Mouse (Mus musculus) MEL (cell line): ENCODE results near the gene Mrgprg. TPM values are rescaled to one million over a fixed set of nuclear protein-coding genes. Genes with fewer than 3 reads are reported as not detected.

Experiments used
- DNase-seq: peaks from one replicate; pipeline ENCODE4 v3.0.0; 2011; ENCODE audit warnings: low read depth, low spot score
- H3K27ac ChIP-seq: 2 replicates; pipeline ENCODE4 v1.5.1; 2012; ENCODE audit warnings: low read depth, mild to moderate bottlenecking, control low read depth, low read length, moderate library complexity; ENCODE audit not compliant: control insufficient read depth
- H3K27me3 ChIP-seq, 2 experiments: fragments of 150-350 bp in 1 of 2; sonication (generic) in 1 of 2; 2 replicates each; pipeline ENCODE4 v1.6.1; 2012; ENCODE audit warnings: low read length in 2 of 2, mild to moderate bottlenecking in 2 of 2, improper control_type of control experiment in 1 of 2, moderate library complexity in 1 of 2; ENCODE audit not compliant: insufficient read depth in 2 of 2, control insufficient read depth in 1 of 2
- H3K36me3 ChIP-seq, 2 experiments: 2 replicates each; pipeline ENCODE4 v1.6.1; 2012 to 2014; ENCODE audit warnings: low read length in 2 of 2, improper control_type of control experiment in 1 of 2, inconsistent platforms in 1 of 2, mild to moderate bottlenecking in 1 of 2; ENCODE audit not compliant: insufficient read depth in 2 of 2, control insufficient read depth in 1 of 2
- H3K4me1 ChIP-seq, 2 experiments: fragments of 150-350 bp in 1 of 2; sonication (generic) in 1 of 2; 2 replicates each; pipeline ENCODE4 v1.6.1; 2012; ENCODE audit warnings: low read length in 2 of 2, improper control_type of control experiment in 1 of 2, mild to moderate bottlenecking in 1 of 2; ENCODE audit not compliant: insufficient read depth in 2 of 2, control insufficient read depth in 1 of 2
- H3K4me3 ChIP-seq, 2 experiments: fragments of 150-350 bp in 1 of 2; sonication (generic) in 1 of 2; 2 replicates each; pipeline ENCODE4 v1.5.1; 2012; ENCODE audit warnings: low read depth in 2 of 2, low read length in 2 of 2, mild to moderate bottlenecking in 2 of 2, moderate library complexity in 2 of 2, control low read depth in 1 of 2, improper control_type of control experiment in 1 of 2; ENCODE audit not compliant: control insufficient read depth in 1 of 2, insufficient read depth in 1 of 2
- H3K79me2 ChIP-seq: 2 replicates; pipeline ENCODE4 v1.6.1; 2012; ENCODE audit warnings: mild to moderate bottlenecking, low read length, moderate library complexity; ENCODE audit not compliant: control insufficient read depth, poor library complexity, insufficient read depth
- H3K9ac ChIP-seq: 2 replicates; pipeline ENCODE4 v1.6.1; 2012; ENCODE audit warnings: low read depth, mild to moderate bottlenecking, control low read depth, low read length, moderate library complexity; ENCODE audit not compliant: control insufficient read depth, poor library complexity, severe bottlenecking
- H3K9me3 ChIP-seq: fragments of 150-350 bp; sonication (generic); replicated peaks from 2 replicates; pipeline ENCODE4 v1.6.1; 2012; ENCODE audit warnings: mild to moderate bottlenecking, low read length, improper control_type of control experiment, moderate library complexity; ENCODE audit not compliant: insufficient read depth
- ETS1 ChIP-seq: IDR thresholded peaks from 2 replicates; pipeline ENCODE4 v1.6.1; 2012; ENCODE audit warnings: low read depth, mild to moderate bottlenecking, inconsistent platforms, low read length, improper control_type of control experiment, moderate library complexity
- HCFC1 ChIP-seq: IDR thresholded peaks from 2 replicates; pipeline ENCODE4 v1.6.1; 2012; ENCODE audit warnings: low read depth, mild to moderate bottlenecking, inconsistent platforms, low read length, improper control_type of control experiment, moderate library complexity
- KAT2A ChIP-seq: conservative IDR thresholded peaks from 2 replicates; pipeline ENCODE4 v1.6.1; 2012; ENCODE audit warnings: low read depth, low read length, improper control_type of control experiment, inconsistent platforms
- MAFK ChIP-seq: IDR thresholded peaks from 2 replicates; pipeline ENCODE4 v1.6.1; 2011; ENCODE audit warnings: low read depth, mild to moderate bottlenecking, low read length, improper control_type of control experiment, borderline replicate concordance
- MAZ ChIP-seq: IDR thresholded peaks from 2 replicates; pipeline ENCODE4 v1.6.1; 2012; ENCODE audit warnings: low read depth, mild to moderate bottlenecking, inconsistent platforms, low read length, improper control_type of control experiment
- MEF2A ChIP-seq: IDR thresholded peaks from 2 replicates; pipeline ENCODE4 v1.6.1; 2014; ENCODE audit warnings: low read depth, mild to moderate bottlenecking, inconsistent platforms, low read length, improper control_type of control experiment; ENCODE audit not compliant: poor library complexity, insufficient replicate concordance, severe bottlenecking; ENCODE audit errors: extremely low read depth
- MXI1 ChIP-seq: IDR thresholded peaks from 2 replicates; pipeline ENCODE4 v1.6.1; 2011; ENCODE audit warnings: mild to moderate bottlenecking, low read depth, low read length, improper control_type of control experiment
- POLR2AphosphoS5 ChIP-seq: IDR thresholded peaks from 2 replicates; pipeline ENCODE4 v1.6.1; 2012; ENCODE audit warnings: low read depth, borderline replicate concordance, mild to moderate bottlenecking, inconsistent platforms, low read length, moderate library complexity, mixed read lengths
- SIN3A ChIP-seq: IDR thresholded peaks from 2 replicates; pipeline ENCODE4 v1.6.1; 2012; ENCODE audit warnings: low read length, improper control_type of control experiment, inconsistent platforms
- TCF12 ChIP-seq: IDR thresholded peaks from 2 replicates; pipeline ENCODE4 v1.6.1; 2014; ENCODE audit warnings: low read depth, mild to moderate bottlenecking, inconsistent platforms, low read length, improper control_type of control experiment, moderate library complexity
- UBTF ChIP-seq: IDR thresholded peaks from 2 replicates; pipeline ENCODE4 v1.6.1; 2012; ENCODE audit warnings: low read depth, mild to moderate bottlenecking, inconsistent platforms, low read length, improper control_type of control experiment, moderate library complexity, borderline replicate concordance; ENCODE audit not compliant: insufficient read depth
- USF1 ChIP-seq: IDR thresholded peaks from 2 replicates; pipeline ENCODE4 v1.6.1; 2014; ENCODE audit warnings: low read depth, mild to moderate bottlenecking, inconsistent platforms, low read length, improper control_type of control experiment, moderate library complexity
- USF2 ChIP-seq, 2 experiments: IDR thresholded peaks; 2 replicates each; pipeline ENCODE4 v1.6.1; 2011 to 2012; ENCODE audit warnings: improper control_type of control experiment in 2 of 2, low read length in 2 of 2, borderline replicate concordance in 1 of 2, inconsistent platforms in 1 of 2, low read depth in 1 of 2, mild to moderate bottlenecking in 1 of 2; ENCODE audit not compliant: insufficient read depth in 1 of 2
- ZC3H11A ChIP-seq: IDR thresholded peaks from 2 replicates; pipeline ENCODE4 v1.6.1; 2012; ENCODE audit warnings: low read depth, mild to moderate bottlenecking, inconsistent platforms, low read length, improper control_type of control experiment
- ZKSCAN1 ChIP-seq: IDR thresholded peaks from 2 replicates; pipeline ENCODE4 v1.6.1; 2012; ENCODE audit warnings: low read depth, mild to moderate bottlenecking, inconsistent platforms, low read length, improper control_type of control experiment, moderate library complexity
- ZMIZ1 ChIP-seq: IDR thresholded peaks from 2 replicates; pipeline ENCODE4 v1.6.1; 2012; ENCODE audit warnings: low read depth, mild to moderate bottlenecking, inconsistent platforms, low read length, improper control_type of control experiment, moderate library complexity
- polyA plus RNA-seq, 2 experiments: library from polyadenylated mRNA; stranded (reverse) in 1 of 2; unstranded in 1 of 2; fragments of >175 nt in 1 of 2; fragments of >200 nt in 1 of 2; gene quantifications; 2 replicates each; pipeline versions ENCODE4 v1.2.1 to v1.2.4; 2012; ENCODE audit warnings: low replicate concordance in 2 of 2, low read depth in 1 of 2; ENCODE audit not compliant: insufficient read length in 2 of 2, insufficient read depth in 1 of 2, missing spikeins in 1 of 2
- total RNA-seq: library from RNA; depleted of rRNA; stranded (reverse); fragments of 300-350 nt; gene quantifications from 2 replicates; pipeline ENCODE4 v1.2.3, GENCODE M21; 2012

Mrgprg gene
- total and polyA plus RNA-seq, 3 experiments, result not detected

GRCm38 (mm10) chr7:143733746-143734145 lies 33.0 kb downstream of the Mrgprg start:
- Histone ChIP-seq H3K27ac (no peak overlapping the region), H3K4me3 (no peak overlapping the region), H3K9ac (no peak overlapping the region), H3K36me3 (no peaks in the 10 kb centered on the region), H3K79me2 (no peaks in the 10 kb centered on the region), H3K27me3 (no peaks in the 10 kb centered on the region; a peak in 2 of 4 replicates), H3K9me3 (no peaks in the 10 kb centered on the region), H3K4me1 (no peaks in the 10 kb centered on the region)
- no peak for DNase-seq
- TF ChIP-seq HCFC1, result no peak
- TF ChIP-seq UBTF, result no peak
- TF ChIP-seq ZMIZ1, result no peak
- TF ChIP-seq SIN3A, result no peak
- no peak for TF ChIP-seq MXI1
- TF ChIP-seq MAFK, result no peak
- no peak for TF ChIP-seq ETS1
- no peak for TF ChIP-seq MAZ

- H3K27ac ChIP-seq, result no peak overlapping the region
- no peaks in the 10 kb centered on the region; a peak in 2 of 4 replicates for H3K27me3 ChIP-seq
- no peak overlapping the region for H3K4me3 ChIP-seq
- H3K9me3 ChIP-seq, result no peaks in the 10 kb centered on the region
- no peaks in the 10 kb centered on the region for H3K4me1 ChIP-seq
- H3K36me3 ChIP-seq, result no peaks in the 10 kb centered on the region
- TF ChIP-seq ZKSCAN1 (no peak), USF2 (IDR thresholded peaks at IDR 0.05; ENCODE audit: borderline replicate concordance in 1 of 2, insufficient read depth in 1 of 2, low read depth in 1 of 2, low read length in 2 of 2) (no peak), MEF2A (no peak), KAT2A (no peak), ZC3H11A (no peak), USF1 (no peak), POLR2AphosphoS5 (no peak), TCF12 (no peak)
- no peak overlapping the region for H3K9ac ChIP-seq
- H3K79me2 ChIP-seq, result no peaks in the 10 kb centered on the region
- DNase-seq, result no peak
Observed at GRCm38 (mm10) chr7:143729886-143730285, 36.9 kb downstream of the Mrgprg start.
